Mouse (Mus musculus) brown adipose tissue, adult 24 weeks (tissue): ENCODE measurements around the gene Tusc2. TPM values are rescaled to one million over a fixed set of nuclear protein-coding genes. Genes with fewer than 3 reads are reported as not detected.

Experiments
- polyA plus RNA-seq: library from polyadenylated mRNA; stranded (reverse); fragments of >200 nt; gene quantifications from 2 replicates; pipeline ENCODE4 v1.2.4, GENCODE M21; 2012; ENCODE audit not compliant: missing spikeins, insufficient read depth, insufficient read length

The Tusc2 gene
- polyA plus RNA-seq, 1 experiment, result 49.0 TPM

Other genes starting within 250 kb of the Tusc2 start
- 52.8 and 58.3 TPM in 2 replicates for gene Hemk1, start 224.9 kb upstream of the Tusc2 start, polyA plus RNA-seq
- 8.8 and 22.5 TPM in 2 replicates for gene 6430571L13Rik, start 222.7 kb upstream of the Tusc2 start, polyA plus RNA-seq
- not detected in 2 replicates for gene Cacna2d2, start 163.6 kb upstream of the Tusc2 start, polyA plus RNA-seq
- gene Tmem115, start 29.3 kb upstream of the Tusc2 start, polyA plus RNA-seq, result 11.9 and 14.1 TPM in 2 replicates
- gene Cyb561d2, start 21.1 kb upstream of the Tusc2 start, polyA plus RNA-seq, result 6.1 and 6.3 TPM in 2 replicates
- 19.2 and 22.5 TPM in 2 replicates for gene Nprl2, start 21.0 kb upstream of the Tusc2 start, polyA plus RNA-seq
- gene Zmynd10, start 16.0 kb upstream of the Tusc2 start, polyA plus RNA-seq, result not detected in 2 replicates
- 10.9 and 15.2 TPM in 2 replicates for gene Rassf1, start 11.7 kb upstream of the Tusc2 start, polyA plus RNA-seq
- 14.1 and 14.2 TPM in 2 replicates for gene Hyal2, start 4.7 kb downstream of the Tusc2 start, polyA plus RNA-seq
- gene Hyal1, start 13.7 kb downstream of the Tusc2 start, polyA plus RNA-seq, result 25.2 and 46.4 TPM in 2 replicates
- 25.9 and 31.3 TPM in 2 replicates for gene Naa80, start 15.6 kb downstream of the Tusc2 start, polyA plus RNA-seq
- gene Hyal3, start 17.6 kb downstream of the Tusc2 start, polyA plus RNA-seq, result 0.63 TPM in 1 of 2 replicates, not detected in the other
- 21.6 and 23.7 TPM in 2 replicates for gene Ifrd2, start 24.4 kb downstream of the Tusc2 start, polyA plus RNA-seq
- 3.3 and 3.8 TPM in 2 replicates for gene Sema3b, start 46.0 kb downstream of the Tusc2 start, polyA plus RNA-seq
- gene Gnai2, start 72.1 kb downstream of the Tusc2 start, polyA plus RNA-seq, result 87.2 and 112 TPM in 2 replicates
- gene Slc38a3, start 106.3 kb downstream of the Tusc2 start, polyA plus RNA-seq, result 0.83 and 3.3 TPM in 2 replicates
- gene Gnat1, start 116.5 kb downstream of the Tusc2 start, polyA plus RNA-seq, result not detected in 2 replicates
- gene Sema3f, start 147.2 kb downstream of the Tusc2 start, polyA plus RNA-seq, result 3.1 and 3.2 TPM in 2 replicates
- gene Rbm5, start 207.7 kb downstream of the Tusc2 start, polyA plus RNA-seq, result 37.4 and 47.2 TPM in 2 replicates